9 mouse cellular contexts compared by ENCODE assay signal in genomic region chr11:7210343-7210742, GRCm38 (mm10). TPM values are rescaled to one million over a fixed set of nuclear protein-coding genes. Genes with fewer than 3 reads are reported as not detected.
DNase-seq lines count a peak whose midpoint lies in the region; ATAC-seq and TF ChIP-seq lines count a peak whose summit lies in the region.
"Had no signal": no experiment of that assay in that cellular context is flagged by ENCODE, and none has a peak within 500 bp of the region (broad histone marks: within the 10 kb centered on the region; RNA-seq: fewer than 3 reads in every experiment).

No protein-coding gene starts in this region.

- intact Hi-C loops in heart, postnatal 14 days (cut with DNase I) = loop anchor here (2.0 to 10.0 kb wide), 7 partner anchors 124 to 1194 kb away; no protein-coding TSS in a partner anchor

- H3K9me3 ChIP-seq in E14TG2a.4 (ENCODE audit: low read length) = peaks cover 29% of the 10 kb centered on the region; the same call in 1 of the 2 replicates
- H3K9me3 ChIP-seq in embryonic facial prominence, embryonic 12.5 days = no peaks in the 10 kb centered on the region

- peaks cover 31% of the 10 kb centered on the region for H3K36me3 ChIP-seq in E14TG2a.4 (ENCODE audit: insufficient read depth, low read length)
- H3K36me3 ChIP-seq in embryonic facial prominence, embryonic 12.5 days = peaks cover 15% of the 10 kb centered on the region; the same call in 1 of the 2 replicates

- ATAC-seq in embryonic facial prominence, embryonic 12.5 days (ENCODE audit: insufficient number of reproducible peaks, insufficient read depth, low FRiP score, low TSS enrichment) = no peak
- no peak for ATAC-seq in inflammation-experienced regulatory T-cells, adult 6 months

- WGBS in embryonic facial prominence, embryonic 12.5 days = 24% methylated on average over 6 of the region's 6 CpGs

- peaks cover 26% of the 10 kb centered on the region for H3K4me1 ChIP-seq in E14TG2a.4 (replicated peaks; ENCODE audit: low read depth, low read length)
- peaks cover 15% of the 10 kb centered on the region for H3K4me1 ChIP-seq in embryonic facial prominence, embryonic 12.5 days

- no peak overlapping the region for H3K9ac ChIP-seq in embryonic facial prominence, embryonic 12.5 days

- H3K4me3 ChIP-seq in E14TG2a.4 (replicated peaks; ENCODE audit: low read length) = no peak overlapping the region
- H3K4me3 ChIP-seq in embryonic facial prominence, embryonic 12.5 days = no peak overlapping the region

- H3K27ac ChIP-seq in embryonic facial prominence, embryonic 12.5 days = no peak overlapping the region

- peaks cover 31% of the 10 kb centered on the region for H3K27me3 ChIP-seq in E14TG2a.4 (ENCODE audit: insufficient read depth, low read length)
- peaks cover 24% of the 10 kb centered on the region for H3K27me3 ChIP-seq in embryonic facial prominence, embryonic 12.5 days

- TF ChIP-seq CTCF in E14TG2a.4 (conservative IDR thresholded peaks at IDR 0.05; ENCODE audit: low read length) = peak; percentile 72

- DNase-seq in adrenal gland, postnatal 14 days = peak; percentile 87
- peak; percentile 85 to 89 for DNase-seq in heart, postnatal 14 days
- peak; percentile 77 for DNase-seq in layer of hippocampus, adult 11-12 months (ENCODE audit: low spot score)
- DNase-seq in lung, adult 18-20 months = peak; percentile 31 to 57
- DNase-seq in right cerebral cortex, adult 18-20 months = peak; percentile 73

- H3K4me2 ChIP-seq in embryonic facial prominence, embryonic 12.5 days (replicated peaks) = peak overlapping the region; percentile 40; the same call in 1 of the 2 replicates

RNA-seq across cellular contexts. Expression of gene Igfbp3, which starts 3.4 kb away (rescaled TPM):
- 65.5 and 97.6 TPM in 2 replicates for total RNA-seq in adrenal gland, postnatal 14 days (2021)
- 113 and 114 TPM in 2 replicates for polyA plus RNA-seq in embryonic facial prominence, embryonic 12.5 days (2016; fragmentation: Nextera tagmentation; extraction: Ambion mirVana)
- total RNA-seq in heart, postnatal 14 days (2021) = 10 to 100 TPM; 34.1 to 43.8 TPM
- polyA plus RNA-seq in inflammation-experienced regulatory T-cells, adult 6 months (2017; shearing (Covaris generic)) = not detected

RNA-seq across cellular contexts. Expression of gene Igfbp1, which starts 12.8 kb away (rescaled TPM):
- 3.5 and 20.9 TPM in 2 replicates for total RNA-seq in adrenal gland, postnatal 14 days (2021)
- 0.96 and 1.1 TPM in 2 replicates for polyA plus RNA-seq in embryonic facial prominence, embryonic 12.5 days (2016; fragmentation: Nextera tagmentation; extraction: Ambion mirVana)
- total RNA-seq in heart, postnatal 14 days (2021) = not detected
- not detected for polyA plus RNA-seq in inflammation-experienced regulatory T-cells, adult 6 months (2017; shearing (Covaris generic))
- polyA plus RNA-seq: heart, embryonic 14.5 days had no signal

RNA-seq across cellular contexts. Expression of gene Gm11985, which starts 22.0 kb away (rescaled TPM):
- total RNA-seq in adrenal gland, postnatal 14 days (2021) = not detected in 2 replicates
- not detected in 2 replicates for polyA plus RNA-seq in embryonic facial prominence, embryonic 12.5 days (2016; fragmentation: Nextera tagmentation; extraction: Ambion mirVana)
- not detected for total RNA-seq in heart, postnatal 14 days (2021)
- not detected for polyA plus RNA-seq in inflammation-experienced regulatory T-cells, adult 6 months (2017; shearing (Covaris generic))
- polyA plus RNA-seq: heart, embryonic 14.5 days had no signal
